Mouse (Mus musculus): Measurements from ENCODE around the gene Plekhj1.

DNA sequence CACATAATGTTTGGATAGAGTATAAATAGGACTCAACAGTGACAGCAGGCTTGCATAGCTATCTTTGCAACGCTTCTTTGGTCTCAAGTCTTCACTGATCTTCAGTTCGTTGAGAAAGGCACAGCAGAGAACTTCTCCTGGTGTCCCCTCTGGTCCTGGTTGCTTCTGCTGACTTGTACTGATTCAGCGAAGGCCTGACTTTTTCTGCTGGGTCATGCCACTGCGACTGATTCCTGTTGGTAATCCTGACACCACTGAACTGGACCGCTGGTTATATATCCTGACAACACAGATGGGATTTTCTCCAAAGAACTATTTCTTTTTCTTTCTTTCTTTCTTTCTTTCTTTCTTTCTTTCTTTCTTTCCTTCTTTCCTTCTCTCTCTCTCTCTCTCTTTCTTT lies 24.1 kb upstream of the Plekhj1 start:
- TF ChIP-seq HCFC1 (IDR thresholded peaks at IDR 0.05; ENCODE audit: borderline replicate concordance, insufficient read depth, low read length), result no peak
- no peak for TF ChIP-seq ZC3H11A (IDR thresholded peaks at IDR 0.05; ENCODE audit: borderline replicate concordance, low read depth, low read length)
- no peak for TF ChIP-seq CHD2 (IDR thresholded peaks at IDR 0.05; ENCODE audit: low read depth, low read length)
